Mouse (Mus musculus): ENCODE measurements around the gene Slc12a9. TPM values are rescaled to one million over a fixed set of nuclear protein-coding genes. Genes with fewer than 3 reads are reported as not detected.

The Slc12a9 gene
- polyA plus RNA-seq, 1 experiment from 2014 or later = 6.5 TPM

DNA sequence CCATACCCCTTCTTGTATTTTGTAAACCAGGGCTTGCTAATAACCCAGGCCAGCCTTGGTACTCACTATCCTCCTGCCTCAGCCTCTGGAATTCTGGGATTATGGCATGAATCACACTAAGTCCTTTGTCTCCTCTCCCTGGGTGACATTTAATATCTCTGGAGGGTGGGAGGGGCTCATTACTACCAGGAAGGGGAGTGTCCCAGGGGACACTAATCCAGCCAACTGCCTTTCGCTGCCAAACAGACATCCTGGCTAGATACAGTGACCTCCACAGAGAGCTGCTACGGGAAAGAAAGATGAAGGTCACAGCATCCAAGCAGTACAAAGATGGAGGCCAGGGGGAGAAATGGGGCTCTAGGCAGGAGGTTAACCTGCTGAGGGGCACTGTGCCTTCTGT lies 42.2 kb upstream of the Slc12a9 start:
- Histone ChIP-seq H3K4me3 (ENCODE audit: low read depth, low read length) (no peak overlapping the region), H3K4me2 (replicated peaks; ENCODE audit: low read depth) (no peak overlapping the region), H3K9ac (ENCODE audit: low read length) (no peak overlapping the region), H3K27me3 (ENCODE audit: control insufficient read depth, insufficient read depth, low read length) (no peaks in the 10 kb centered on the region), H3K36me3 (ENCODE audit: control insufficient read depth, insufficient read depth, low read length) (peaks cover 22% of the 10 kb centered on the region), H3K9me3 (ENCODE audit: control insufficient read depth, low read length) (no peaks in the 10 kb centered on the region), H3K27ac (replicated peaks) (no peak overlapping the region; the same call in 1 of the 2 replicates), H3K4me1 (replicated peaks; ENCODE audit: control insufficient read depth, insufficient read depth) (no peaks in the 10 kb centered on the region)
- ATAC-seq (ENCODE audit: low FRiP score, low TSS enrichment) = no peak
- TF ChIP-seq EP300 (optimal IDR thresholded peaks at IDR 0.05) = no peak
- TF ChIP-seq CTCF (IDR thresholded peaks at IDR 0.05; ENCODE audit: low read depth) = no peak
- 43% methylated on average over 2 of the region's 2 CpGs for WGBS
- DNase-seq (ENCODE audit: low spot score) = no peak

- Histone ChIP-seq H3K9ac (ENCODE audit: low read length) (no peak overlapping the region), H3K27ac (replicated peaks) (no peak overlapping the region; the same call in 1 of the 2 replicates), H3K4me3 (ENCODE audit: low read depth, low read length) (no peak overlapping the region), H3K27me3 (ENCODE audit: control insufficient read depth, insufficient read depth, low read length) (no peaks in the 10 kb centered on the region), H3K4me2 (replicated peaks; ENCODE audit: low read depth) (no peak overlapping the region), H3K9me3 (ENCODE audit: control insufficient read depth, low read length) (no peaks in the 10 kb centered on the region), H3K36me3 (ENCODE audit: control insufficient read depth, insufficient read depth, low read length) (peaks cover 30% of the 10 kb centered on the region), H3K4me1 (replicated peaks; ENCODE audit: control insufficient read depth, insufficient read depth) (no peaks in the 10 kb centered on the region)
- no peak for DNase-seq (ENCODE audit: low spot score)
- TF ChIP-seq CTCF (IDR thresholded peaks at IDR 0.05; ENCODE audit: low read depth) (no peak), EP300 (optimal IDR thresholded peaks at IDR 0.05) (no peak)
- WGBS = 55% methylated on average over 4 of the region's 4 CpGs
- ATAC-seq (ENCODE audit: low FRiP score, low TSS enrichment) = peak; percentile 9; the same call in 1 of the 2 replicates
These were observed 41.2 kb upstream of the Slc12a9 start for GRCm38 (mm10) chr5:137374521-137375080.

DNA sequence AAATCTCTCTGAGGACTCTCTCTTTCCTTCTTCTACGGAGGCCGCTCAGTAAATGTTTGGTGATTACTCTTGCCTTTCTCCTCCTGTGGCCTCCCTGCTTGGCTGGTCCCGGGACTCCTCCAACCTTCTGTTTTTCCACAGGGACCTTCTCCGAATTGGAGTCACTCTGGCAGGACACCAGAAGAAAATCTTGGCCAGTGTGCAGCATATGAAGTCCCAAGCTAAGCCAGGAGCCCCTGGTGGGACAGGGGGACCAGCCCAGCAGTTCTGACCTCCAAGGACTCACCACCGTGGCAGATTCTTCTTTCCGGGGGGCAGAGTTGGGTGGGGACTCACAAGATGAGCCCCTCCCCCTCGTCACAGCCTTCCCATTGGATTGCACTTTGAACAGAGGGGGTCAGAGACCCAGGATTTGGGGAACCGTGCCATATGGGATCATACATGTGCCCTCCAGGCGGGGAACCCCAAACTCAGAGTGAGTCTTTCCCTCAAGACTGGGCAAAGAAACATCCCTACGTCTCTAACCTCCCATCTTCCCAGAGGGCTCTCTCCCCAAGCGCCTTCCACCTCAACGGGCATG lies 40.1 kb upstream of the Slc12a9 start:
- DNase-seq (ENCODE audit: low spot score) = no peak
- no peak for ATAC-seq (ENCODE audit: low FRiP score, low TSS enrichment)
- WGBS = 66% methylated on average over 12 of the region's 12 CpGs
- Histone ChIP-seq H3K9ac (ENCODE audit: low read length) (no peak overlapping the region), H3K4me2 (replicated peaks; ENCODE audit: low read depth) (no peak overlapping the region), H3K4me3 (ENCODE audit: low read depth, low read length) (no peak overlapping the region), H3K27ac (replicated peaks) (no peak overlapping the region), H3K27me3 (ENCODE audit: control insufficient read depth, insufficient read depth, low read length) (no peaks in the 10 kb centered on the region), H3K4me1 (replicated peaks; ENCODE audit: control insufficient read depth, insufficient read depth) (no peaks in the 10 kb centered on the region), H3K9me3 (ENCODE audit: control insufficient read depth, low read length) (no peaks in the 10 kb centered on the region), H3K36me3 (ENCODE audit: control insufficient read depth, insufficient read depth, low read length) (peaks cover 34% of the 10 kb centered on the region)
- no peak for TF ChIP-seq CTCF (IDR thresholded peaks at IDR 0.05; ENCODE audit: low read depth)
- no peak for TF ChIP-seq EP300 (optimal IDR thresholded peaks at IDR 0.05)

DNA sequence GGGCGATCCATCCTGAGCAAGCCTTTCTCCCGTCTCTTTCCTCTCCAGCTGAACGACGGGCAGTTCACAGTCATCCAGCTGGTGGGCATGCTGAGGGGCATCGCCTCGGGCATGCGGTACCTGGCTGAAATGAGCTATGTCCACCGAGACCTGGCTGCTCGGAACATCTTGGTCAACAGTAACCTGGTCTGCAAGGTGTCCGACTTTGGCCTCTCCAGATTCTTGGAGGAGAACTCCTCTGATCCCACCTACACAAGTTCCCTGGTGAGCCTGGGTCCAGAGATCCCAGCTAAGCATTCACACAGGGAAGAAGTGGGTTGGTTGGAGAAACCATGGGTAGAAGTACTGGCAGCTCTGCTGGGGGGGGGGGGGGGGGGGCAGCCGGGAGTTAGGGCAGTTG lies 36.3 kb upstream of the Slc12a9 start:
- no peak for TF ChIP-seq EP300 (optimal IDR thresholded peaks at IDR 0.05)
- TF ChIP-seq CTCF (IDR thresholded peaks at IDR 0.05; ENCODE audit: low read depth) = no peak
- 97% methylated on average over 10 of the region's 11 CpGs for WGBS
- Histone ChIP-seq H3K9me3 (ENCODE audit: control insufficient read depth, low read length) (no peaks in the 10 kb centered on the region), H3K4me3 (ENCODE audit: low read depth, low read length) (no peak overlapping the region), H3K27me3 (ENCODE audit: control insufficient read depth, insufficient read depth, low read length) (no peaks in the 10 kb centered on the region), H3K27ac (replicated peaks) (no peak overlapping the region), H3K4me1 (replicated peaks; ENCODE audit: control insufficient read depth, insufficient read depth) (no peaks in the 10 kb centered on the region), H3K4me2 (replicated peaks; ENCODE audit: low read depth) (no peak overlapping the region), H3K9ac (ENCODE audit: low read length) (no peak overlapping the region), H3K36me3 (ENCODE audit: control insufficient read depth, insufficient read depth, low read length) (peaks cover 59% of the 10 kb centered on the region)
- ATAC-seq (ENCODE audit: low FRiP score, low TSS enrichment) (no peak), DNase-seq (ENCODE audit: low spot score) (no peak)

DNA sequence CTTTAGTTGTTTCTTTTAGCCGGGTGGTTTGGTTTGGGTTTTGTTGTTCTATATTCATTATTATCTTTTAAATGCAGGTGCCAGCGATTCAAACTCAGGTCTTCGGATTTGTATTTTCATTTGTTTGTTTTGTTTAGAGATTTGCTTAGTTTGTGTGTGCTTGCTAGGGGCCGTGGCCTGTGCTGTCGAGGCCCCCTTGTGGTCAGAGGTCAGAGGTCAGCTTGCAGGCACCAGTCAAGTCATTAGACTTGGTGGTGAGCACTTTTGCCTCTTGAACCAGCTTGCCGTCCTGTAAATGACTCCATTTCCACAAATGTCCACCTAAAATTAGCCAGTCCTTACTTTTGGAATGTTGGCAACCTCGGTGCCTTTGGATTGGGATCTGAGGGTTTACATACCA lies 25.0 kb upstream of the Slc12a9 start:
- no peak for DNase-seq (ENCODE audit: low spot score)
- H3K4me3 ChIP-seq (ENCODE audit: low read depth, low read length) = no peak overlapping the region
- no peaks in the 10 kb centered on the region for H3K9me3 ChIP-seq (ENCODE audit: control insufficient read depth, low read length)
- no peak overlapping the region for H3K4me2 ChIP-seq (replicated peaks; ENCODE audit: low read depth)
- H3K4me1 ChIP-seq (replicated peaks; ENCODE audit: control insufficient read depth, insufficient read depth) = no peaks in the 10 kb centered on the region
- 28% methylated on average over 7 of the region's 7 CpGs for WGBS
- ATAC-seq (ENCODE audit: low FRiP score, low TSS enrichment) = no peak
- no peaks in the 10 kb centered on the region for H3K27me3 ChIP-seq (ENCODE audit: control insufficient read depth, insufficient read depth, low read length)
- peaks cover 46% of the 10 kb centered on the region for H3K36me3 ChIP-seq (ENCODE audit: control insufficient read depth, insufficient read depth, low read length)
- no peak overlapping the region for H3K27ac ChIP-seq (replicated peaks)
- no peak overlapping the region for H3K9ac ChIP-seq (ENCODE audit: low read length)
- TF ChIP-seq CTCF (IDR thresholded peaks at IDR 0.05; ENCODE audit: low read depth) (0 out of 2 replicates have a peak, but pooled peaks have one; percentile 24), EP300 (optimal IDR thresholded peaks at IDR 0.05) (no peak)

DNA sequence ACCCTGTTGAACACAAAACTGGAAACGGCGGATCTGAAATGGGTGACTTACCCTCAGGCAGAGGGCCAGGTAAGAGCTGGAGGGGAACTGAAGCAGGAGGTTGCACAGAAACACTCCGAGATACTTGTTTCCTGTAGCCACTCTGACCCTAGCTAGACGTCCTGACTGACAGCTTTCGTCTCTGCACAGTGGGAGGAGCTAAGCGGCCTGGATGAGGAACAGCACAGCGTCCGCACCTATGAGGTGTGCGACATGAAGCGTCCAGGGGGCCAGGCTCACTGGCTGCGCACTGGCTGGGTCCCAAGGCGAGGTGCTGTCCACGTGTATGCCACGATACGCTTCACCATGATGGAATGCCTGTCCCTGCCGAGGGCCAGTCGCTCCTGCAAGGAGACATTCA lies 20.7 kb upstream of the Slc12a9 start:
- H3K36me3 ChIP-seq (ENCODE audit: control insufficient read depth, insufficient read depth, low read length) = peaks cover 16% of the 10 kb centered on the region
- ATAC-seq (ENCODE audit: low FRiP score, low TSS enrichment) = no peak
- WGBS = 77% methylated on average over 17 of the region's 17 CpGs

More for the DNA sequence above, 20.7 kb upstream of the Slc12a9 start:
- Histone ChIP-seq H3K27ac (replicated peaks) (no peak overlapping the region), H3K4me1 (replicated peaks; ENCODE audit: control insufficient read depth, insufficient read depth) (peaks cover 5% of the 10 kb centered on the region; the same call in 1 of the 2 replicates), H3K4me3 (ENCODE audit: low read depth, low read length) (no peak overlapping the region), H3K27me3 (ENCODE audit: control insufficient read depth, insufficient read depth, low read length) (no peaks in the 10 kb centered on the region), H3K9ac (ENCODE audit: low read length) (no peak overlapping the region), H3K4me2 (replicated peaks; ENCODE audit: low read depth) (no peak overlapping the region), H3K9me3 (ENCODE audit: control insufficient read depth, low read length) (no peaks in the 10 kb centered on the region)
- TF ChIP-seq CTCF (IDR thresholded peaks at IDR 0.05; ENCODE audit: low read depth) = no peak
- no peak for DNase-seq (ENCODE audit: low spot score)

Measured in stomach, postnatal 0 days (tissue).